Mouse (Mus musculus) left cerebral cortex, adult 2 months (tissue): Measurements from ENCODE around the gene Fam131a. TPM values are rescaled to one million over a fixed set of nuclear protein-coding genes. Genes with fewer than 3 reads are reported as not detected.

Experiments used
- DNase-seq, 2 experiments: peaks; one replicate each; pipeline ENCODE4 v3.0.0; 2021 to 2022; ENCODE audit warnings: low spot score in 2 of 2, mixed read lengths in 1 of 2; ENCODE audit errors: extremely low spot score in 1 of 2
- H3K27ac ChIP-seq: fragments of 200-600 bp; 2 replicates; pipeline ENCODE4 v1.8.1; 2022
- H3K4me3 ChIP-seq: fragments of 200-600 bp; 2 replicates; pipeline ENCODE4 v1.8.1; 2022
- CTCF ChIP-seq: fragments of 200-600 bp; IDR thresholded peaks from 2 replicates; pipeline ENCODE4 v1.8.1; 2022; ENCODE audit warnings: antibody characterized with exemption, mild to moderate bottlenecking, moderate library complexity
- intact Hi-C: fragments of 180-260 bp; cut with DNase I; formaldehyde crosslinking; loops from one replicate; pipeline ENCODE4 v1.15.1; 2025
- total RNA-seq, 2 experiments: library from RNA; stranded (reverse); gene quantifications; 2 replicates each; pipeline ENCODE4 v1.2.3; 2021

Fam131a gene
- total RNA-seq, 2 experiments from 2014 or later = 320 to 343 TPM

GRCm38 (mm10) chr16:20732251-20732924 lies 39.3 kb downstream of the Fam131a start:
- H3K4me3 ChIP-seq = peak overlapping the region; percentile 84
- DNase-seq = peak in 1 of 2 experiments; percentile 32
- H3K27ac ChIP-seq = peak overlapping the region; percentile 97
- no peak for TF ChIP-seq CTCF
- intact Hi-C loops = loop anchor here (2.0 kb wide), 1 partner anchor 92 kb away; no protein-coding TSS in a partner anchor

GRCm38 (mm10) chr16:20732925-20733730 lies 40.1 kb downstream of the Fam131a start, which contains the start of gene Chrd:
Gene Chrd (plus strand): TSS chr16:20733127.
- peak; percentile 57 to 72 for DNase-seq
- no peak for TF ChIP-seq CTCF
- intact Hi-C loops = loop anchor here (1.0 to 2.0 kb wide), 3 partner anchors 13 to 92 kb away; partner anchors contain the start of genes Clcn2 and Polr2h
- H3K4me3 ChIP-seq = peak within 1 kb of the TSS; percentile 84
- peak within 1 kb of the TSS; percentile 97 for H3K27ac ChIP-seq

- TF ChIP-seq CTCF = no peak; the same call in 1 of the 2 replicates
- intact Hi-C loops = loop anchor here (1.0 to 2.0 kb wide), 3 partner anchors 12 to 91 kb away; partner anchors contain the start of genes Clcn2 and Polr2h
- H3K4me3 ChIP-seq = peak within 1 kb of the TSS; percentile 84
- DNase-seq = no peak
- H3K27ac ChIP-seq = peak within 1 kb of the TSS; percentile 97
Observed at GRCm38 (mm10) chr16:20733731-20734730, 41.0 kb downstream of the Fam131a start, which contains the start of gene Thpo. Gene Thpo (minus strand): TSS chr16:20734511.

- intact Hi-C loops = no loop called here
- TF ChIP-seq CTCF = no peak
- no peak for DNase-seq
- H3K27ac ChIP-seq = no peak overlapping the region
- no peak overlapping the region for H3K4me3 ChIP-seq
Observed at GRCm38 (mm10) chr16:20735651-20736050, 42.6 kb downstream of the Fam131a start.

GRCm38 (mm10) chr16:20736168-20736567 lies 43.1 kb downstream of the Fam131a start:
- intact Hi-C loops = no loop called here
- no peak for DNase-seq
- no peak for TF ChIP-seq CTCF
- Histone ChIP-seq H3K4me3 (no peak overlapping the region), H3K27ac (no peak overlapping the region)

- intact Hi-C loops = no loop called here
- no peak for TF ChIP-seq CTCF
- Histone ChIP-seq H3K27ac (no peak overlapping the region), H3K4me3 (no peak overlapping the region)
- no peak for DNase-seq
Observed at GRCm38 (mm10) chr16:20736823-20737222, 43.8 kb downstream of the Fam131a start.

- TF ChIP-seq CTCF = no peak
- no peak for DNase-seq
- intact Hi-C loops = no loop called here
- no peak overlapping the region for H3K4me3 ChIP-seq
- no peak overlapping the region for H3K27ac ChIP-seq
Observed at GRCm38 (mm10) chr16:20739845-20740244, 46.8 kb downstream of the Fam131a start.

GRCm38 (mm10) chr16:20746641-20747040 lies 53.6 kb downstream of the Fam131a start:
- no peak overlapping the region for H3K27ac ChIP-seq
- intact Hi-C loops = loop anchor here (1.0 kb wide), 2 partner anchors 13 to 78 kb away; partner anchors contain the start of gene Chrd
- TF ChIP-seq CTCF = no peak
- peak; percentile 61 to 74 for DNase-seq
- H3K4me3 ChIP-seq = no peak overlapping the region

GRCm38 (mm10) chr16:20750518-20750917 lies 57.5 kb downstream of the Fam131a start:
- no peak for DNase-seq

More at GRCm38 (mm10) chr16:20750518-20750917, 57.5 kb downstream of the Fam131a start:
- Histone ChIP-seq H3K4me3 (no peak overlapping the region), H3K27ac (no peak overlapping the region)
- intact Hi-C loops = no loop called here
- TF ChIP-seq CTCF = no peak

Other genes starting within 250 kb of the Fam131a start
- 10 to 100 TPM; 59.2 to 59.6 TPM for gene Eif2b5, start 194.4 kb upstream of the Fam131a start, total RNA-seq
- 10 to 100 TPM; 64.7 to 70.1 TPM for gene Dvl3, start 176.3 kb upstream of the Fam131a start, total RNA-seq
- gene Ap2m1, start 157.8 kb upstream of the Fam131a start, total RNA-seq = 100 to 1,000 TPM; 804 to 827 TPM
- gene Abcf3, start 144.7 kb upstream of the Fam131a start, total RNA-seq = 100 to 1,000 TPM; 102 to 109 TPM
- 10 to 100 TPM; 63.4 to 68.3 TPM for gene Vwa5b2, start 103.8 kb upstream of the Fam131a start, total RNA-seq
- 1 to 10 TPM; 1.8 to 2.4 TPM for gene Eef1akmt4, start 81.6 kb upstream of the Fam131a start, total RNA-seq
- gene Gm49333, start 81.6 kb upstream of the Fam131a start, total RNA-seq = under 1 TPM in 1 of 2 experiments, not detected in 1; 0.33 TPM
- 10 to 100 TPM; 11.8 to 12.2 TPM for gene Alg3, start 81.5 kb upstream of the Fam131a start, total RNA-seq
- 100 to 1,000 TPM; 178 to 192 TPM for gene Camk2n2, start 72.0 kb upstream of the Fam131a start, total RNA-seq
- gene Ece2, start 63.4 kb upstream of the Fam131a start, total RNA-seq = 10 to 100 TPM; 24.7 to 28.9 TPM
- gene Psmd2, start 41.6 kb upstream of the Fam131a start, total RNA-seq = 100 to 1,000 TPM; 218 to 233 TPM
- 100 to 1,000 TPM; 278 to 283 TPM for gene Eif4g1, start 24.9 kb upstream of the Fam131a start, total RNA-seq
- gene Polr2h, start 24.4 kb downstream of the Fam131a start, total RNA-seq = 10 to 100 TPM; 22.5 to 28.6 TPM
- gene Clcn2, start 24.5 kb downstream of the Fam131a start, total RNA-seq = 10 to 100 TPM; 74.8 to 79.3 TPM
- gene Chrd, start 39.9 kb downstream of the Fam131a start, total RNA-seq = 10 to 100 TPM; 50.5 to 56.3 TPM
- 1 to 10 TPM; 7.5 to 8.7 TPM for gene Thpo, start 41.3 kb downstream of the Fam131a start, total RNA-seq